Mouse (Mus musculus): ENCODE measurements at regions not wholly inside any gene's neighbourhood (a gene's known extent, or its start where the extent isn't known, plus 50 kb on each side); places are given as distances from the start of the nearest gene placed in this dataset.

- no peak overlapping the region for H3K4me2 ChIP-seq (replicated peaks; ENCODE audit: low read depth, low read length, severe bottlenecking)
- 85% methylated on average over 4 of the region's 4 CpGs for WGBS
- no peaks in the 10 kb centered on the region for H3K36me3 ChIP-seq (ENCODE audit: control insufficient read depth, insufficient read depth, low read length)
- no peak overlapping the region for H3K27ac ChIP-seq (replicated peaks; ENCODE audit: low read depth, low read length)
- H3K4me3 ChIP-seq (replicated peaks; ENCODE audit: low read length): no peak overlapping the region
- ATAC-seq (ENCODE audit: low FRiP score, low read depth) (no peak), DNase-seq (ENCODE audit: low spot score) (no peak)
- no peaks in the 10 kb centered on the region for H3K9me3 ChIP-seq (ENCODE audit: control insufficient read depth, low read length)
- no peak for TF ChIP-seq POLR2A (IDR thresholded peaks at IDR 0.05; ENCODE audit: borderline replicate concordance, extremely low read depth, insufficient read depth, insufficient read length)
- no peaks in the 10 kb centered on the region for H3K27me3 ChIP-seq (ENCODE audit: control insufficient read depth, insufficient read depth, low read length)
- no peaks in the 10 kb centered on the region for H3K4me1 ChIP-seq (ENCODE audit: control insufficient read depth, insufficient read depth, low read length)
- H3K9ac ChIP-seq (ENCODE audit: low read depth, low read length, severe bottlenecking): no peak overlapping the region
These were observed 1070.6 kb upstream of the Cited2 start for GRCm38 (mm10) chr10:16652450-16652849.

- H3K4me3 ChIP-seq (replicated peaks; ENCODE audit: low read length): no peak overlapping the region
- no peaks in the 10 kb centered on the region for H3K36me3 ChIP-seq (ENCODE audit: control insufficient read depth, insufficient read depth, low read length)
- H3K9me3 ChIP-seq (ENCODE audit: control insufficient read depth, low read length): no peaks in the 10 kb centered on the region
- 23% methylated on average over 1 of the region's 1 CpGs for WGBS
- H3K4me1 ChIP-seq (ENCODE audit: control insufficient read depth, insufficient read depth, low read length): no peaks in the 10 kb centered on the region
- H3K9ac ChIP-seq (ENCODE audit: low read depth, low read length, severe bottlenecking): no peak overlapping the region
- no peak overlapping the region for H3K27ac ChIP-seq (replicated peaks; ENCODE audit: low read depth, low read length)
- no peak overlapping the region for H3K4me2 ChIP-seq (replicated peaks; ENCODE audit: low read depth, low read length, severe bottlenecking)
- ATAC-seq (ENCODE audit: low FRiP score, low read depth): no peak
- H3K27me3 ChIP-seq (ENCODE audit: control insufficient read depth, insufficient read depth, low read length): no peaks in the 10 kb centered on the region
- TF ChIP-seq POLR2A (IDR thresholded peaks at IDR 0.05; ENCODE audit: borderline replicate concordance, extremely low read depth, insufficient read depth, insufficient read length): no peak
- DNase-seq (ENCODE audit: low spot score): no peak
These were observed 1058.5 kb upstream of the Cited2 start for GRCm38 (mm10) chr10:16664483-16664882.

GRCm38 (mm10) chr10:16670286-16670685, 1052.7 kb upstream of the Cited2 start:
- H3K4me3 ChIP-seq (replicated peaks; ENCODE audit: low read length): no peak overlapping the region
- no peak overlapping the region for H3K27ac ChIP-seq (replicated peaks; ENCODE audit: low read depth, low read length)
- H3K36me3 ChIP-seq (ENCODE audit: control insufficient read depth, insufficient read depth, low read length): no peaks in the 10 kb centered on the region
- H3K4me1 ChIP-seq (ENCODE audit: control insufficient read depth, insufficient read depth, low read length): no peaks in the 10 kb centered on the region
- TF ChIP-seq POLR2A (IDR thresholded peaks at IDR 0.05; ENCODE audit: borderline replicate concordance, extremely low read depth, insufficient read depth, insufficient read length): no peak
- no peaks in the 10 kb centered on the region for H3K9me3 ChIP-seq (ENCODE audit: control insufficient read depth, low read length)
- no peak overlapping the region for H3K9ac ChIP-seq (ENCODE audit: low read depth, low read length, severe bottlenecking)
- H3K27me3 ChIP-seq (ENCODE audit: control insufficient read depth, insufficient read depth, low read length): no peaks in the 10 kb centered on the region
- no peak for ATAC-seq (ENCODE audit: low FRiP score, low read depth)
- DNase-seq (ENCODE audit: low spot score): no peak
- H3K4me2 ChIP-seq (replicated peaks; ENCODE audit: low read depth, low read length, severe bottlenecking): no peak overlapping the region
- 87% methylated on average over 2 of the region's 2 CpGs for WGBS

GRCm38 (mm10) chr10:16681001-16681400, 1042.0 kb upstream of the Cited2 start:
- H3K9ac ChIP-seq (ENCODE audit: low read depth, low read length, severe bottlenecking): no peak overlapping the region
- DNase-seq (ENCODE audit: low spot score) (no peak), ATAC-seq (ENCODE audit: low FRiP score, low read depth) (no peak)
- H3K4me3 ChIP-seq (replicated peaks; ENCODE audit: low read length): no peak overlapping the region
- no peaks in the 10 kb centered on the region for H3K4me1 ChIP-seq (ENCODE audit: control insufficient read depth, insufficient read depth, low read length)
- WGBS: 79% methylated on average over 3 of the region's 3 CpGs
- H3K27ac ChIP-seq (replicated peaks; ENCODE audit: low read depth, low read length): no peak overlapping the region
- H3K36me3 ChIP-seq (ENCODE audit: control insufficient read depth, insufficient read depth, low read length): no peaks in the 10 kb centered on the region
- H3K9me3 ChIP-seq (ENCODE audit: control insufficient read depth, low read length): no peaks in the 10 kb centered on the region
- no peak for TF ChIP-seq POLR2A (IDR thresholded peaks at IDR 0.05; ENCODE audit: borderline replicate concordance, extremely low read depth, insufficient read depth, insufficient read length)
- no peak overlapping the region for H3K4me2 ChIP-seq (replicated peaks; ENCODE audit: low read depth, low read length, severe bottlenecking)
- no peaks in the 10 kb centered on the region for H3K27me3 ChIP-seq (ENCODE audit: control insufficient read depth, insufficient read depth, low read length)

- H3K4me3 ChIP-seq (replicated peaks; ENCODE audit: low read length): no peak overlapping the region
- 91% methylated on average over 1 of the region's 1 CpGs for WGBS
- no peak overlapping the region for H3K4me2 ChIP-seq (replicated peaks; ENCODE audit: low read depth, low read length, severe bottlenecking)
- no peaks in the 10 kb centered on the region for H3K36me3 ChIP-seq (ENCODE audit: control insufficient read depth, insufficient read depth, low read length)
- H3K4me1 ChIP-seq (ENCODE audit: control insufficient read depth, insufficient read depth, low read length): no peaks in the 10 kb centered on the region
- TF ChIP-seq POLR2A (IDR thresholded peaks at IDR 0.05; ENCODE audit: borderline replicate concordance, extremely low read depth, insufficient read depth, insufficient read length): no peak
- no peaks in the 10 kb centered on the region for H3K9me3 ChIP-seq (ENCODE audit: control insufficient read depth, low read length)
- no peak overlapping the region for H3K27ac ChIP-seq (replicated peaks; ENCODE audit: low read depth, low read length)
- H3K9ac ChIP-seq (ENCODE audit: low read depth, low read length, severe bottlenecking): no peak overlapping the region
- ATAC-seq (ENCODE audit: low FRiP score, low read depth) (no peak), DNase-seq (ENCODE audit: low spot score) (no peak)
- H3K27me3 ChIP-seq (ENCODE audit: control insufficient read depth, insufficient read depth, low read length): no peaks in the 10 kb centered on the region
These were observed 1037.7 kb upstream of the Cited2 start for GRCm38 (mm10) chr10:16685352-16685751.

GRCm38 (mm10) chr10:16706976-16707375, 1016.0 kb upstream of the Cited2 start:
- Histone ChIP-seq H3K27ac (replicated peaks; ENCODE audit: low read depth, low read length) (no peak overlapping the region), H3K27me3 (ENCODE audit: control insufficient read depth, insufficient read depth, low read length) (no peaks in the 10 kb centered on the region), H3K4me2 (replicated peaks; ENCODE audit: low read depth, low read length, severe bottlenecking) (no peak overlapping the region), H3K4me1 (ENCODE audit: control insufficient read depth, insufficient read depth, low read length) (no peaks in the 10 kb centered on the region), H3K4me3 (replicated peaks; ENCODE audit: low read length) (no peak overlapping the region), H3K36me3 (ENCODE audit: control insufficient read depth, insufficient read depth, low read length) (no peaks in the 10 kb centered on the region), H3K9ac (ENCODE audit: low read depth, low read length, severe bottlenecking) (no peak overlapping the region), H3K9me3 (ENCODE audit: control insufficient read depth, low read length) (no peaks in the 10 kb centered on the region)
- no peak for ATAC-seq (ENCODE audit: low FRiP score, low read depth)
- TF ChIP-seq POLR2A (IDR thresholded peaks at IDR 0.05; ENCODE audit: borderline replicate concordance, extremely low read depth, insufficient read depth, insufficient read length): no peak
- no peak for DNase-seq (ENCODE audit: low spot score)
- WGBS: 36% methylated on average over 2 of the region's 2 CpGs

All from limb, embryonic 14.5 days (tissue).